Mouse (Mus musculus) stomach, embryonic 15.5 days (tissue): ENCODE measurements around the gene Osbpl3. TPM values are rescaled to one million over a fixed set of nuclear protein-coding genes. Genes with fewer than 3 reads are reported as not detected.
A peak's percentile ranks its signal among the peaks of the same experiment; 100 is the strongest.

ENCODE experiments used
- ATAC-seq: fragments of 200-750 bp; cut with Nextera tagmentation; 2 replicates; pipeline ENCODE4 v1.8.0; 2017; ENCODE audit warnings: low read depth, moderate number of reproducible peaks, moderate TSS enrichment; ENCODE audit not compliant: insufficient read depth, low FRiP score
- H3K27ac ChIP-seq: fragments of 300-500 bp; sonication (generic); 2 replicates; pipeline ENCODE4 v1.5.1; 2015; ENCODE audit warnings: mild to moderate bottlenecking, inconsistent platforms
- H3K27me3 ChIP-seq: fragments of 300-500 bp; sonication (generic); replicated peaks from 2 replicates; pipeline ENCODE4 v1.6.1; 2015; ENCODE audit warnings: inconsistent platforms
- H3K36me3 ChIP-seq: fragments of 300-500 bp; sonication (generic); 2 replicates; pipeline ENCODE4 v1.6.1; 2015; ENCODE audit warnings: inconsistent platforms
- H3K4me1 ChIP-seq: fragments of 300-500 bp; sonication (generic); 2 replicates; pipeline ENCODE4 v1.6.1; 2015; ENCODE audit warnings: inconsistent platforms
- H3K4me2 ChIP-seq: fragments of 300-500 bp; sonication (generic); 2 replicates; pipeline ENCODE4 v1.6.1; 2015; ENCODE audit warnings: mild to moderate bottlenecking, inconsistent platforms
- H3K4me3 ChIP-seq: fragments of 300-500 bp; sonication (generic); replicated peaks from 2 replicates; pipeline ENCODE4 v1.5.1; 2015; ENCODE audit warnings: inconsistent platforms
- H3K9ac ChIP-seq: fragments of 300-500 bp; sonication (generic); 2 replicates; pipeline ENCODE4 v1.6.1; 2015; ENCODE audit warnings: inconsistent platforms
- H3K9me3 ChIP-seq: fragments of 300-500 bp; sonication (generic); 2 replicates; pipeline ENCODE4 v1.6.1; 2016; ENCODE audit warnings: inconsistent platforms
- WGBS: fragments of 180-500 bp; shearing (Covaris S2); methylation state at CpG from one replicate; pipeline ENCODE4 v1.1.7; 2015; 5-methylcytosine and 5-hydroxymethylcytosine counted together
- polyA plus RNA-seq: library from polyadenylated mRNA; unstranded; fragments of >200 nt; fragmentation: Nextera tagmentation; extraction: Ambion mirVana; gene quantifications from 2 replicates; pipeline ENCODE4 v1.2.1, GENCODE M21; 2015

The Osbpl3 gene
- polyA plus RNA-seq, 1 experiment from 2014 or later: 12.0 TPM

GRCm38 (mm10) chr6:50398324-50398723 is 57.7 kb downstream of the Osbpl3 start:
- 80% methylated on average over 6 of the region's 6 CpGs for WGBS
- ATAC-seq: no peak
- Histone ChIP-seq H3K4me2 (no peak overlapping the region), H3K9ac (no peak overlapping the region), H3K36me3 (no peaks in the 10 kb centered on the region), H3K4me1 (no peaks in the 10 kb centered on the region), H3K27me3 (no peaks in the 10 kb centered on the region), H3K9me3 (no peaks in the 10 kb centered on the region), H3K27ac (no peak overlapping the region), H3K4me3 (no peak overlapping the region)

- 35% methylated on average over 5 of the region's 5 CpGs for WGBS
- Histone ChIP-seq H3K4me3 (no peak overlapping the region), H3K9ac (no peak overlapping the region), H3K9me3 (no peaks in the 10 kb centered on the region), H3K4me1 (no peaks in the 10 kb centered on the region), H3K27ac (no peak overlapping the region), H3K4me2 (no peak overlapping the region), H3K27me3 (no peaks in the 10 kb centered on the region), H3K36me3 (no peaks in the 10 kb centered on the region)
- ATAC-seq: no peak
These were observed 58.9 kb downstream of the Osbpl3 start for GRCm38 (mm10) chr6:50397116-50397515.

- no peak overlapping the region for H3K27ac ChIP-seq
- 65% methylated on average over 7 of the region's 7 CpGs for whole genome bisulfite sequencing
- no peak for ATAC-seq
- no peak overlapping the region for H3K9ac ChIP-seq
- H3K4me2 ChIP-seq: no peak overlapping the region
- H3K36me3 ChIP-seq: no peaks in the 10 kb centered on the region
- H3K27me3 ChIP-seq: no peaks in the 10 kb centered on the region
- H3K4me1 ChIP-seq: no peaks in the 10 kb centered on the region
- H3K4me3 ChIP-seq: no peak overlapping the region
- H3K9me3 ChIP-seq: no peaks in the 10 kb centered on the region
These were observed 60.2 kb downstream of the Osbpl3 start for GRCm38 (mm10) chr6:50395641-50396312.

GRCm38 (mm10) chr6:50394432-50394831 is 61.6 kb downstream of the Osbpl3 start:
- Histone ChIP-seq H3K27me3 (no peaks in the 10 kb centered on the region), H3K9me3 (no peaks in the 10 kb centered on the region), H3K4me1 (0 out of 2 replicates have a peak, but pooled peaks cover 7% of the 10 kb centered on the region), H3K4me2 (no peak overlapping the region), H3K36me3 (no peaks in the 10 kb centered on the region), H3K27ac (no peak overlapping the region), H3K4me3 (no peak overlapping the region), H3K9ac (no peak overlapping the region)
- WGBS: 75% methylated on average over 3 of the region's 3 CpGs
- no peak for ATAC-seq

- Histone ChIP-seq H3K9me3 (no peaks in the 10 kb centered on the region; the same call in 1 of the 2 replicates), H3K27me3 (no peaks in the 10 kb centered on the region), H3K4me1 (0 out of 2 replicates have a peak, but pooled peaks cover 7% of the 10 kb centered on the region), H3K9ac (no peak overlapping the region), H3K27ac (no peak overlapping the region), H3K4me2 (no peak overlapping the region), H3K4me3 (no peak overlapping the region), H3K36me3 (no peaks in the 10 kb centered on the region)
- no peak for ATAC-seq
- WGBS: 84% methylated on average over 8 of the region's 8 CpGs
These were observed 62.0 kb downstream of the Osbpl3 start for GRCm38 (mm10) chr6:50393960-50394359.

GRCm38 (mm10) chr6:50391951-50392350 is 64.0 kb downstream of the Osbpl3 start:
- H3K4me2 ChIP-seq: no peak overlapping the region
- no peaks in the 10 kb centered on the region for H3K27me3 ChIP-seq
- H3K9me3 ChIP-seq: no peaks in the 10 kb centered on the region; the same call in 1 of the 2 replicates
- H3K4me3 ChIP-seq: no peak overlapping the region
- no peaks in the 10 kb centered on the region for H3K36me3 ChIP-seq
- no peak overlapping the region for H3K9ac ChIP-seq
- ATAC-seq: no peak
- H3K27ac ChIP-seq: no peak overlapping the region
- 0 out of 2 replicates have a peak, but pooled peaks cover 7% of the 10 kb centered on the region for H3K4me1 ChIP-seq
- 92% methylated on average over 3 of the region's 3 CpGs for WGBS

- no peak overlapping the region for H3K27ac ChIP-seq
- H3K9ac ChIP-seq: no peak overlapping the region
- H3K4me1 ChIP-seq: 0 out of 2 replicates have a peak, but pooled peaks cover 7% of the 10 kb centered on the region
- H3K4me2 ChIP-seq: no peak overlapping the region
- no peaks in the 10 kb centered on the region for H3K27me3 ChIP-seq
- no peaks in the 10 kb centered on the region for H3K36me3 ChIP-seq
- no peak overlapping the region for H3K4me3 ChIP-seq
- WGBS: 51% methylated on average over 5 of the region's 5 CpGs
- H3K9me3 ChIP-seq: no peaks in the 10 kb centered on the region; the same call in 1 of the 2 replicates
- no peak for ATAC-seq
These were observed 65.7 kb downstream of the Osbpl3 start for GRCm38 (mm10) chr6:50390313-50390712.

GRCm38 (mm10) chr6:50387629-50388028 is 68.4 kb downstream of the Osbpl3 start:
- Histone ChIP-seq H3K27me3 (no peaks in the 10 kb centered on the region), H3K4me1 (0 out of 2 replicates have a peak, but pooled peaks cover 7% of the 10 kb centered on the region), H3K9ac (no peak overlapping the region), H3K4me2 (no peak overlapping the region), H3K4me3 (no peak overlapping the region), H3K36me3 (no peaks in the 10 kb centered on the region), H3K27ac (no peak overlapping the region), H3K9me3 (no peaks in the 10 kb centered on the region; the same call in 1 of the 2 replicates)
- WGBS: 54% methylated on average over 5 of the region's 5 CpGs
- no peak for ATAC-seq

GRCm38 (mm10) chr6:50386497-50386896 is 69.5 kb downstream of the Osbpl3 start:
- Histone ChIP-seq H3K9me3 (no peaks in the 10 kb centered on the region; the same call in 1 of the 2 replicates), H3K27ac (no peak overlapping the region)

GRCm38 (mm10) chr6:50385451-50386013 is 70.5 kb downstream of the Osbpl3 start:
- Histone ChIP-seq H3K27me3 (no peaks in the 10 kb centered on the region), H3K9ac (no peak overlapping the region), H3K36me3 (no peaks in the 10 kb centered on the region), H3K4me3 (no peak overlapping the region), H3K4me2 (no peak overlapping the region), H3K4me1 (peaks cover 10% of the 10 kb centered on the region; the same call in 1 of the 2 replicates), H3K9me3 (no peaks in the 10 kb centered on the region; the same call in 1 of the 2 replicates), H3K27ac (no peak overlapping the region)
- ATAC-seq: no peak
- 85% methylated on average over 8 of the region's 8 CpGs for WGBS

More at GRCm38 (mm10) chr6:50386497-50386896, 69.5 kb downstream of the Osbpl3 start:
- WGBS: 86% methylated on average over 4 of the region's 4 CpGs
- no peak overlapping the region for H3K4me2 ChIP-seq
- no peaks in the 10 kb centered on the region for H3K36me3 ChIP-seq
- H3K9ac ChIP-seq: no peak overlapping the region
- no peak for ATAC-seq
- H3K4me1 ChIP-seq: peaks cover 11% of the 10 kb centered on the region; the same call in 1 of the 2 replicates
- H3K27me3 ChIP-seq: no peaks in the 10 kb centered on the region
- no peak overlapping the region for H3K4me3 ChIP-seq

- no peak for ATAC-seq
- no peaks in the 10 kb centered on the region for H3K36me3 ChIP-seq
- H3K27me3 ChIP-seq: no peaks in the 10 kb centered on the region
- H3K4me2 ChIP-seq: no peak overlapping the region
- no peak overlapping the region for H3K9ac ChIP-seq
- no peak overlapping the region for H3K4me3 ChIP-seq
- no peaks in the 10 kb centered on the region for H3K9me3 ChIP-seq
- peak overlapping the region; percentile 76; the same call in 1 of the 2 replicates for H3K27ac ChIP-seq
- 75% methylated on average over 7 of the region's 7 CpGs for WGBS
- H3K4me1 ChIP-seq: peaks cover 11% of the 10 kb centered on the region
These were observed 73.3 kb downstream of the Osbpl3 start for GRCm38 (mm10) chr6:50382711-50383110.

GRCm38 (mm10) chr6:50382196-50382595 is 73.8 kb downstream of the Osbpl3 start:
- Histone ChIP-seq H3K4me1 (peaks cover 14% of the 10 kb centered on the region), H3K36me3 (no peaks in the 10 kb centered on the region), H3K4me2 (peak overlapping the region; percentile 45), H3K9me3 (no peaks in the 10 kb centered on the region), H3K9ac (no peak overlapping the region), H3K27me3 (no peaks in the 10 kb centered on the region), H3K4me3 (no peak overlapping the region), H3K27ac (peak overlapping the region; percentile 76; the same call in 1 of the 2 replicates)
- no peak for ATAC-seq
- WGBS: 36% methylated on average over 8 of the region's 8 CpGs
